Mouse (Mus musculus): Measurements from ENCODE around the gene Tex22. TPM values are rescaled to one million over a fixed set of nuclear protein-coding genes. Genes with fewer than 3 reads are reported as not detected.

Gene Tex22
- polyA plus RNA-seq, 1 experiment, result 1.3 TPM

GRCm38 (mm10) chr12:113075486-113075885 is 1.2 kb downstream of the Tex22 start:
- 44% methylated on average over 6 of the region's 6 CpGs for WGBS
- Histone ChIP-seq H3K4me1 (ENCODE audit: control insufficient read depth, insufficient read depth, low read length) (0 out of 2 replicates have a peak, but pooled peaks cover 1% of the 10 kb centered on the region), H3K4me3 (replicated peaks; ENCODE audit: control insufficient read depth, low read depth, low read length) (no peak overlapping the region), H3K27ac (ENCODE audit: control insufficient read depth, insufficient read depth, low read depth, low read length, poor library complexity) (no peak overlapping the region)
- TF ChIP-seq POLR2A (IDR thresholded peaks at IDR 0.05; ENCODE audit: borderline replicate concordance, control insufficient read depth, low read depth, low read length) (no peak), CTCF (IDR thresholded peaks at IDR 0.05; ENCODE audit: control insufficient read depth, insufficient read depth, low read length) (no peak)

- WGBS, result 70% methylated on average over 3 of the region's 3 CpGs
- no peak overlapping the region for H3K27ac ChIP-seq (ENCODE audit: control insufficient read depth, insufficient read depth, low read depth, low read length, poor library complexity)
- no peak overlapping the region for H3K4me3 ChIP-seq (replicated peaks; ENCODE audit: control insufficient read depth, low read depth, low read length)
- H3K4me1 ChIP-seq (ENCODE audit: control insufficient read depth, insufficient read depth, low read length), result no peaks in the 10 kb centered on the region
- TF ChIP-seq CTCF (IDR thresholded peaks at IDR 0.05; ENCODE audit: control insufficient read depth, insufficient read depth, low read length), result no peak
- TF ChIP-seq POLR2A (IDR thresholded peaks at IDR 0.05; ENCODE audit: borderline replicate concordance, control insufficient read depth, low read depth, low read length), result no peak
Observed at GRCm38 (mm10) chr12:113087276-113087675, 13.0 kb downstream of the Tex22 start.

- TF ChIP-seq CTCF (IDR thresholded peaks at IDR 0.05; ENCODE audit: control insufficient read depth, insufficient read depth, low read length) (no peak), POLR2A (IDR thresholded peaks at IDR 0.05; ENCODE audit: borderline replicate concordance, control insufficient read depth, low read depth, low read length) (no peak)
- WGBS, result 86% methylated on average over 4 of the region's 4 CpGs
- Histone ChIP-seq H3K27ac (ENCODE audit: control insufficient read depth, insufficient read depth, low read depth, low read length, poor library complexity) (no peak overlapping the region), H3K4me1 (ENCODE audit: control insufficient read depth, insufficient read depth, low read length) (no peaks in the 10 kb centered on the region), H3K4me3 (replicated peaks; ENCODE audit: control insufficient read depth, low read depth, low read length) (no peak overlapping the region)
Observed at GRCm38 (mm10) chr12:113088026-113088425, 13.7 kb downstream of the Tex22 start.

GRCm38 (mm10) chr12:113089107-113089506 is 14.8 kb downstream of the Tex22 start:
- H3K4me3 ChIP-seq (replicated peaks; ENCODE audit: control insufficient read depth, low read depth, low read length), result no peak overlapping the region
- H3K27ac ChIP-seq (ENCODE audit: control insufficient read depth, insufficient read depth, low read depth, low read length, poor library complexity), result no peak overlapping the region
- no peaks in the 10 kb centered on the region for H3K4me1 ChIP-seq (ENCODE audit: control insufficient read depth, insufficient read depth, low read length)
- TF ChIP-seq POLR2A (IDR thresholded peaks at IDR 0.05; ENCODE audit: borderline replicate concordance, control insufficient read depth, low read depth, low read length), result no peak
- TF ChIP-seq CTCF (IDR thresholded peaks at IDR 0.05; ENCODE audit: control insufficient read depth, insufficient read depth, low read length), result no peak
- whole genome bisulfite sequencing, result 83% methylated on average over 6 of the region's 6 CpGs

- TF ChIP-seq CTCF (IDR thresholded peaks at IDR 0.05; ENCODE audit: control insufficient read depth, insufficient read depth, low read length), result no peak
- no peak for TF ChIP-seq POLR2A (IDR thresholded peaks at IDR 0.05; ENCODE audit: borderline replicate concordance, control insufficient read depth, low read depth, low read length)
- Histone ChIP-seq H3K4me1 (ENCODE audit: control insufficient read depth, insufficient read depth, low read length) (no peaks in the 10 kb centered on the region), H3K4me3 (replicated peaks; ENCODE audit: control insufficient read depth, low read depth, low read length) (no peak overlapping the region), H3K27ac (ENCODE audit: control insufficient read depth, insufficient read depth, low read depth, low read length, poor library complexity) (no peak overlapping the region)
- WGBS, result 84% methylated on average over 17 of the region's 17 CpGs
Observed at GRCm38 (mm10) chr12:113090053-113090452, 15.8 kb downstream of the Tex22 start.

GRCm38 (mm10) chr12:113097040-113097439 is 22.7 kb downstream of the Tex22 start:
- 76% methylated on average over 5 of the region's 5 CpGs for WGBS
- TF ChIP-seq CTCF (IDR thresholded peaks at IDR 0.05; ENCODE audit: control insufficient read depth, insufficient read depth, low read length) (no peak), POLR2A (IDR thresholded peaks at IDR 0.05; ENCODE audit: borderline replicate concordance, control insufficient read depth, low read depth, low read length) (no peak)
- Histone ChIP-seq H3K27ac (ENCODE audit: control insufficient read depth, insufficient read depth, low read depth, low read length, poor library complexity) (no peak overlapping the region), H3K4me1 (ENCODE audit: control insufficient read depth, insufficient read depth, low read length) (no peaks in the 10 kb centered on the region; the same call in 1 of the 2 replicates), H3K4me3 (replicated peaks; ENCODE audit: control insufficient read depth, low read depth, low read length) (no peak overlapping the region)

GRCm38 (mm10) chr12:113097749-113098281 is 23.5 kb downstream of the Tex22 start, which contains the start of gene Mta1:
Gene Mta1, plus strand, starts transcription at chr12:113098278.
- Histone ChIP-seq H3K4me1 (ENCODE audit: control insufficient read depth, insufficient read depth, low read length) (no peaks in the 10 kb centered on the region; the same call in 1 of the 2 replicates), H3K27ac (ENCODE audit: control insufficient read depth, insufficient read depth, low read depth, low read length, poor library complexity) (peak within 1 kb of the TSS; percentile 55; the same call in 1 of the 2 replicates), H3K4me3 (replicated peaks; ENCODE audit: control insufficient read depth, low read depth, low read length) (peak within 1 kb of the TSS; percentile 72)
- WGBS, result 12% methylated on average over 34 of the region's 53 CpGs
- TF ChIP-seq CTCF (IDR thresholded peaks at IDR 0.05; ENCODE audit: control insufficient read depth, insufficient read depth, low read length) (no peak), POLR2A (IDR thresholded peaks at IDR 0.05; ENCODE audit: borderline replicate concordance, control insufficient read depth, low read depth, low read length) (no peak)

- TF ChIP-seq POLR2A (IDR thresholded peaks at IDR 0.05; ENCODE audit: borderline replicate concordance, control insufficient read depth, low read depth, low read length), result no peak
- no peak for TF ChIP-seq CTCF (IDR thresholded peaks at IDR 0.05; ENCODE audit: control insufficient read depth, insufficient read depth, low read length)
- H3K4me3 ChIP-seq (replicated peaks; ENCODE audit: control insufficient read depth, low read depth, low read length), result peak overlapping the region; percentile 44
- peak overlapping the region; percentile 32; the same call in 1 of the 2 replicates for H3K27ac ChIP-seq (ENCODE audit: control insufficient read depth, insufficient read depth, low read depth, low read length, poor library complexity)
- WGBS, result 2% methylated on average over 51 of the region's 60 CpGs
- no peaks in the 10 kb centered on the region; the same call in 1 of the 2 replicates for H3K4me1 ChIP-seq (ENCODE audit: control insufficient read depth, insufficient read depth, low read length)
Observed at GRCm38 (mm10) chr12:113098530-113099151, 24.3 kb downstream of the Tex22 start.
